Mouse (Mus musculus) gastrocnemius, adult 18-20 months (tissue): Measurements from ENCODE around the gene Ano2. TPM values are rescaled to one million over a fixed set of nuclear protein-coding genes. Genes with fewer than 3 reads are reported as not detected.
A peak's percentile ranks its signal among the peaks of the same experiment; 100 is the strongest.

ENCODE experiments used
- DNase-seq: peaks from one replicate; pipeline ENCODE4 v3.0.0; 2021; ENCODE audit warnings: low spot score
- long read RNA-seq, 2 experiments: library from polyadenylated mRNA; stranded (forward); transcript quantifications; one replicate each; pipeline ENCODE4 v2.0.0; 2021
- total RNA-seq, 2 experiments: library from RNA; stranded (reverse); gene quantifications; 2 replicates each; pipeline ENCODE4 v1.2.3; 2021

The Ano2 gene
- not detected for total RNA-seq
- long read RNA-seq, experiment 1 = 0 reads
- long read RNA-seq, experiment 2, partial matches to known transcripts = 0 of 1 reads
- long read RNA-seq, experiment 2, other reads (novel, unspliced or antisense) = 1 of 1 reads

DNA sequence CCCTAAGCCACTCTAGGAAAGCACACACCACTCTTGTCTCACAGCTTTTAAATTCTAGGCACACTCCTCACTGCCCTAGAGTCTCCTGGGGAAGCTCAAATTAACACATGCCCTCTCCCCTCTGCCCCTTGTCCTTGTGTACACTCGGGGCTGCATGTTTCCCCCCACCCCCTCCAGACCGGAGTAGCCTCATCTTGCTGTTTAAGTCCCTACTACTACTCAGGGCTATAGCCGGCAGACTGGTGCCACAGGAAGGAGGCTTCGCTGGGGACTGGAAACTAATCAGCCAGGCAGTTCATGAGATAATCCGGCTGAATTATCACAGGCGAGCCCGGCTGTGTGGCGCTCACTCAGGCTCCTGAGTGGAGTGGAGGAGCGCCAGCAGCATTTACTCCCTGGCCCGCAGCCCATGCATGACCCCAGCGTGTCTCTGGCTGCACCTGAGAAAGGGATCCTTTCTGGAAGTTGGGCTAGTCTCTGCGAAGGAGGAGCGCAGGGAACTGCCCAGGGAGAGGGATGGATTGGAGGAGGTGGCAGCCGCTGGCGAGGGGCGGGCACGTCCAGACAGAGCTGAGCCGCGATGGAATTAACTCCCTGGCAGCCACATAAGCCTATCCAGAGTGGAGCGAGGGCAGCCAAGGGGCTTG, at the start of gene Ano2:
TSS of gene Ano2 (plus strand) at position 363 of the 647 bp plus-strand sequence.
- DNase-seq = no peak

- DNase-seq = no peak
These were observed 49.7 kb upstream of the Ano2 start for GRCm38 (mm10) chr6:125640486-125640885.

DNA sequence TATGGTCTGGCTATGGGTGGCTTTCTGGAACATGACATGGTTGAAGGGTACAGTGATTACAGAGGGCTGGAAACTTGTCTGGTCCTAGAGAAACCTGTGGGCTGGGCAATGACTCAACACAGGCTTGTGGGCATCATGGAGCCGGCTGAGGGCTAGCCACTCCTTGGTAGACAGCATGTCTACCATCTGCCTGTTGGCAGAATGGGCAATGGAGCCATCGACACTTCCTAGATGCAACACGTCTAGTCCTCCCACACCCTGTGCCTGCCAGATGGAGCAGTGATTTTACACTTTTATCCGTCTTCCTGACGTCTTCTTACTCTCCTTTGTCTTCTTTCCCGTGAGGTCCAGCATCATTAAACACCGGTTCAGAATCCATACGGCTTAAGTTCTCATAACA, 49.1 kb upstream of the Ano2 start:
- no peak for DNase-seq

GRCm38 (mm10) chr6:125648964-125649363, 41.3 kb upstream of the Ano2 start:
- DNase-seq = no peak

- DNase-seq = no peak
These were observed 38.9 kb upstream of the Ano2 start for GRCm38 (mm10) chr6:125651335-125651734.

DNA sequence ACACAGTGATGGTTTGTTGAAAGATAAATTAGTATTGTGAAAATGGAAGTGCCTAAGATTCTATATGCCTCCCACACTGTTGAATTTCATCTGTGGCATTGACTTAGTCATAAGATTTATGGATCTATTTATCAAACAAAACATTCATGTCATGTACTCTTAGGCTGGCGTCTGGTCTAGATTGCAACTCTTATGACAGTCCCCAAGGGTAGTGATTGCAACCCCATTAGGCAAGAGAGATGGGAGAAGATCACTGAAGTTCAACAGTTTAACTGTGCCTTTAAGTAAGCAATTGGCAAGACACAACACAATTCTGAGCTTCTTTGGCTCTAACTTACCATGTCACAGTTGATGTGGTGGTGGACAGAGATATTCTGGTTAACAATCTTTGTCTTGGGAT, 36.8 kb upstream of the Ano2 start:
- no peak for DNase-seq

GRCm38 (mm10) chr6:125656921-125657320, 33.3 kb upstream of the Ano2 start:
- no peak for DNase-seq

- no peak for DNase-seq
These were observed 32.3 kb upstream of the Ano2 start for GRCm38 (mm10) chr6:125657966-125658365.

GRCm38 (mm10) chr6:125661106-125661877, 28.9 kb upstream of the Ano2 start:
- DNase-seq = peak; percentile 38

DNA sequence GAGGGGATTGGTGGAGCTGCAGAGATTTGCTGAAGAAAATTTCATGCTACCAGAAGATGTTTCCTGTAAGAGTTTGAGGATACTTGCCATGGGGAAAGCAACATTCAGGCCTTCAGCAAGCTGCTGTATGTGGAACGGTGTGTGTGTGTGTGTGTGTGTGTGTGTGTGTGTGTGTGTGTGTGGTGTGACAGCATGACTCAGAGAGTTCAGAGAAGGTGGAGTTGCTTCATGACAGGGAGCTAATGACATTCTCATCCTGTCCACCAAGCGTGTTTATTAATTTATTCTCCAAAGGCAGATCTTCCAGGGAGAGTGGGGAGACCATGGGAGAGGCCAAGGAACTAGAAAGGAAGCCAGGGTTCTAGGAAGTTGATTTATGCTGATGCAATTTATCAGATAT, 26.3 kb upstream of the Ano2 start:
- no peak for DNase-seq

- DNase-seq = no peak
These were observed 18.4 kb upstream of the Ano2 start for GRCm38 (mm10) chr6:125671835-125672234.

DNA sequence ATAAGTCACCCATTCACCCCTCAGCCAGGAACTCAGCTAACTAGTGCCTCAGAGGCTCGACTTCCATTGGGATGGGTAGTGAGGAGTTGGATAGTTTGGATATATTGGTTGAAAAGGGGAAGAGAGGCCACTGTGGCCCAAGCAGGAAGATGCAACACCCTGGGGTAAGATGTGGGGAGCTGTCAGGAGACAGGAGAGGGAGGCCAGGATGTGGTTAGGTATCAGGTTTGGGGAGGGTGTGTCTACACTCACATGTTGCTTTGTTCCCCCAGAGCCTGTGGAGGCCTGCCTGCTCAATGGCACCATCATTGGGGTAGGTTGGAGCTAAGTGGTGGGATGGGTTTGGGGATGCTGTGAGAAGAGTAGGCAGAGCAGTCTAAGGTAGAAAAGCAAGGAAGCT, 11.7 kb upstream of the Ano2 start:
- DNase-seq = no peak

DNA sequence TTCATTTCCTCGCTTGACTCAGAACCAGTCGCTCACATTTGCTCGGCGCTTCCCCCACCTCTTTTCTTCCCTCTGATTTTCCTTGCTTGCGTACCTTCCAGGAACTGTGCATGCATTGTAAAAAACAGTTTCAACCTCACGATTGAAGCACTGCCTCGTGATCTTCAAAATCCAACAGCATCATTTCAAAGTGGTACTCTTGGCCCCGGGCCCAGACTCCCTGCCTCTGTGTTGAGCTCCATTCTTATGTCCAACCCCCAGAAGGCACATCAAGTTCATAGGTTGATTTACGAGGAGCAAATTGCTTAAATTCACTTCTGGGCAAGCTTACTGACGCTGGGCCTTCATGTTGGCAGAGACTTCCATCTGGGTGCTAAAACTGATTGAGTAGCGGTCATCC, 9.6 kb upstream of the Ano2 start:
- no peak for DNase-seq

DNA sequence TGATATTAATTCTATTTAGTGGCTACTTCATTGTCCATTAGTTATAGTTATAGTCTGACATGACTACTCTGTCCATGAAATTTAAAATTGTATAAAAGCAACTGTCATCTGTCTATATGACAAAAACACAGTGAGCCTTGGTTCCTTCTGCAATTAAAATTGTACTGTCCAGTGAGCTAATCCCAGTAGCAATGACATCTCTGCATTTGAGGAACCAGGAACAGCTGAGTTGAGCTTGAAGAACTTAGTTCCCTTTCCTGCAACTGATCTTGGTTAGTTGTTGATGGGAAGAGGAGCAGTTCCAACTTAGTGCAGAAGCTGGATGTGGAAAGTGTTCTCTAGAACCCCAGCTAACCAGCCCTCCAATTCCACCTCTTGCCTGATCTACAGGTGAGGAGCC, 4.8 kb upstream of the Ano2 start:
- no peak for DNase-seq

DNA sequence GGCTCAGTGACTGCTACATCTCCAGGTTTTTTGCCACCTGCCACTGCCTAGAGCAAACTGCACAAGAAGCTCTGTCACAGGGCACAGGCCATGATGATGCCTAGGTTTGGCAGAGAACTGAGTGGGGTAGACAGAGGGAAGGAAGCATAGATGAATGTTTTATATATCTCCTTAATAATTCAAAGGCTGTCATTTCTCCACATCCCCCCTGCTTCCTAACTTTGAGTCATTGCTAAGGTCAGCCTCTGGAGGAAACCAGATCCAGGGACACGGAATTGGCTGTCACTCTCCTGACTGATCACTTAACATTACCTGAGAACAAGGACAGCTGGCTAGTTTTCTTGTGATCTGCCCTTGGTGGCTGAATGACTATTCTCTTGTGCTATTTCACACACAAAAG, 2.2 kb upstream of the Ano2 start:
- no peak for DNase-seq

- no peak for DNase-seq
These were observed 10.9 kb downstream of the Ano2 start for GRCm38 (mm10) chr6:125701146-125701545.

GRCm38 (mm10) chr6:125711261-125711660, 21.0 kb downstream of the Ano2 start:
- no peak for DNase-seq

DNA sequence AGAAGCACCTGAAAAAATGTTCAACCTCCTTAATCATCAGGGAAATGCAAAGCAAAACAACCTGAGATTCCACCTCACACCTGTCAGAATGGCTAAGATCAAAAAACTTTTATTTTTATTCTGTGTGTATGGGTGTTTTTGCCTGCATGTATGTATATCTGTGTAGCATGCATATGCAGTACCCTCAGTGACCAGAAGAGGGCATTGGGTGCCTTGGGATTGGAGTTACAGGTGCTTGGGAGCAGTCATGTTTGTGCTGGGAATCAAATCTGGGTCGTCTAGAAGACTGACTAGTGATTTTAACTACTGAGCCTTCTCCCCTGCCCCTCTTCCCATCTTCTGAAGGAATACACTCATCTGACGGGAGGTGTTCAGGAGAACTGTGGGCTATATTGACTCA, 36.2 kb downstream of the Ano2 start:
- DNase-seq = no peak

- DNase-seq = no peak
These were observed 37.3 kb downstream of the Ano2 start for GRCm38 (mm10) chr6:125727484-125727911.

DNA sequence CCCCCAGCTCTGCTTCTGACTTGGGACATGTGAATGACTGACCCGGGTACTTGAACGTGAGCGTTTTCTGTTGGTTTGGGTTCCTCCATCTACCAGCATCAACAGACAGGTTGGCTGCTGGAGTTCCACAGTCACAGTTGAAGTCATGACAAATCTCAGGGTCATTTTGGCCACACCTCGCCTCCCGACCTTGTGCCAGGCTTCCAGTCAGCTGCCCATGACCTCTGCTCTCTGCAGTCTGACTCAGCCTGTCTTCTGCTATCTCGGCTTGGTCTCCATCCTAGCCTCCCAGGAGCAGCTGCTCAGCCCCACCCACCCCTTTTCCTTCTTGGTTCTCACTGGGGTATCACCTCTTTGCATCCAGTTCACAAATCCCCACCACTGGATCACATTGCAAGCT, 39.3 kb downstream of the Ano2 start:
- DNase-seq = no peak

GRCm38 (mm10) chr6:125729986-125730535, 39.8 kb downstream of the Ano2 start:
- DNase-seq = no peak

DNA sequence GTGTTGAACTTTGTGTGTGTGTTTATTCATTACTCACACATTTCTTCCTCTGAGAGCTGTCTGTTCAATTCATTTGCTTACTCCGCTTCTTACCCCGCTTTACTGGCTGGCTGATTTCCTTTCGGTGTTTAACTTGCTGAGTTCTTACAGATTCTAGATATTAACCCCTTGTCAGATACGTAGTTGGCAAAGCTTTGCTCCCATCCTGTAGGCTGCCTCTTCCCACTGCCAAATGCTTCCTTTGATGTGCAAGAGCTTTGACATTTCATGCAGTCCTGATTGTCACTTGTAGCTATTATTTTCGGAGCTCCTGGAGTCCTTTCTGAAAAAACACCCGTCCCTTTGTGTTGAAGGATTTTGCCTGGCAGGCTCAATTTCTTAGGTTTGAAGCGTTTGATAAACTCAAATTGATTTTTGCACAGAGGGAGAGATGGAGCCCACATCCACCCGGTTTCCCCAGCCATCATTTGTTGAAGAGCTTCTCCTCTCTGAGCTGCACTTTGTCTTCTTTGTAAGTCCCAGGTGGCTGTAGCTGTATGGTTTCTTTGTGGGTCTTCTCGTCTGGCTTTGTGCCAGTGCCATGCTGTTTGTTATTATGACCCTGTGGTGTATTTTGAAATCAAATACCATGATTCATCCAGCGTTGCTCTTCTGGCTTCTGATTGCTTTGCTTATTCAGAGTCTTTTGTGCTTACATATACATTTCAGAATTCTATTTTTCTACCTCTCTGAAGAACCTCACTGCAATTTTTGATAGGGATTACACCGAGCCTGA, 47.5 kb downstream of the Ano2 start:
- no peak for DNase-seq
